Mouse (Mus musculus): Measurements from ENCODE around the gene Gm20696. TPM values are rescaled to one million over a fixed set of nuclear protein-coding genes. Genes with fewer than 3 reads are reported as not detected.

The Gm20696 gene
- total and polyA plus RNA-seq, 3 experiments = 1.5 to 7.1 TPM; not detected in 1

GRCm38 (mm10) chr6:99496114-99496513 lies 170.5 kb downstream of the Gm20696 start:
- H3K9me3 ChIP-seq (replicated peaks) = no peaks in the 10 kb centered on the region
- no peak for ATAC-seq (ENCODE audit: extremely low read depth, insufficient number of reproducible peaks, low FRiP score, poor library complexity, severe bottlenecking)
- no peak for TF ChIP-seq GATA1 (IDR thresholded peaks at IDR 0.05; ENCODE audit: borderline replicate concordance, low read length)
- TF ChIP-seq TAL1 (conservative IDR thresholded peaks at IDR 0.05; ENCODE audit: low read depth, low read length) = no peak
- TF ChIP-seq CTCF (IDR thresholded peaks at IDR 0.05; ENCODE audit: low read depth, low read length) = no peak
- TF ChIP-seq POLR2AphosphoS5 (IDR thresholded peaks at IDR 0.05; ENCODE audit: insufficient replicate concordance, low read depth, low read length) = no peak
- no peak for TF ChIP-seq GATA2 (IDR thresholded peaks at IDR 0.05; ENCODE audit: borderline replicate concordance, low read depth, low read length)

GRCm38 (mm10) chr6:99492937-99493336 lies 173.7 kb downstream of the Gm20696 start:
- peaks cover 34% of the 10 kb centered on the region for H3K36me3 ChIP-seq (replicated peaks)
- no peak for ATAC-seq (ENCODE audit: extremely low read depth, insufficient number of reproducible peaks, low FRiP score, poor library complexity, severe bottlenecking)
- H3K9me3 ChIP-seq (replicated peaks) = no peaks in the 10 kb centered on the region
- DNase-seq (ENCODE audit: low spot score) = no peak
- H3K27me3 ChIP-seq (ENCODE audit: insufficient read depth, low read length) = no peaks in the 10 kb centered on the region
- H3K4me3 ChIP-seq (ENCODE audit: low read depth, low read length) = no peak overlapping the region
- TF ChIP-seq TAL1 (conservative IDR thresholded peaks at IDR 0.05; ENCODE audit: low read depth, low read length) = no peak
- no peak for TF ChIP-seq GATA1 (IDR thresholded peaks at IDR 0.05; ENCODE audit: borderline replicate concordance, low read length)
- TF ChIP-seq CTCF (IDR thresholded peaks at IDR 0.05; ENCODE audit: low read depth, low read length) = no peak
- no peak for TF ChIP-seq GATA2 (IDR thresholded peaks at IDR 0.05; ENCODE audit: borderline replicate concordance, low read depth, low read length)
- no peak for TF ChIP-seq POLR2AphosphoS5 (IDR thresholded peaks at IDR 0.05; ENCODE audit: insufficient replicate concordance, low read depth, low read length)
- H3K4me1 ChIP-seq (ENCODE audit: insufficient read depth, low read depth, low read length) = peaks cover 6% of the 10 kb centered on the region; the same call in 1 of the 2 replicates

More at GRCm38 (mm10) chr6:99496114-99496513, 170.5 kb downstream of the Gm20696 start:
- no peak for DNase-seq (ENCODE audit: low spot score)
- no peaks in the 10 kb centered on the region for H3K27me3 ChIP-seq (ENCODE audit: insufficient read depth, low read length)
- peaks cover 28% of the 10 kb centered on the region for H3K36me3 ChIP-seq (replicated peaks)
- peaks cover 2% of the 10 kb centered on the region; the same call in 1 of the 2 replicates for H3K4me1 ChIP-seq (ENCODE audit: insufficient read depth, low read depth, low read length)
- no peak overlapping the region for H3K4me3 ChIP-seq (ENCODE audit: low read depth, low read length)

- H3K27me3 ChIP-seq (ENCODE audit: insufficient read depth, low read length) = no peaks in the 10 kb centered on the region
- H3K4me1 ChIP-seq (ENCODE audit: insufficient read depth, low read depth, low read length) = peaks cover 6% of the 10 kb centered on the region; the same call in 1 of the 2 replicates
- no peak overlapping the region for H3K4me3 ChIP-seq (ENCODE audit: low read depth, low read length)
- H3K36me3 ChIP-seq (replicated peaks) = peaks cover 32% of the 10 kb centered on the region
- H3K9me3 ChIP-seq (replicated peaks) = no peaks in the 10 kb centered on the region
- TF ChIP-seq CTCF (IDR thresholded peaks at IDR 0.05; ENCODE audit: low read depth, low read length) (no peak), POLR2AphosphoS5 (IDR thresholded peaks at IDR 0.05; ENCODE audit: insufficient replicate concordance, low read depth, low read length) (no peak), GATA2 (IDR thresholded peaks at IDR 0.05; ENCODE audit: borderline replicate concordance, low read depth, low read length) (no peak), GATA1 (IDR thresholded peaks at IDR 0.05; ENCODE audit: borderline replicate concordance, low read length) (no peak), TAL1 (conservative IDR thresholded peaks at IDR 0.05; ENCODE audit: low read depth, low read length) (no peak)
- no peak for ATAC-seq (ENCODE audit: extremely low read depth, insufficient number of reproducible peaks, low FRiP score, poor library complexity, severe bottlenecking)
- DNase-seq (ENCODE audit: low spot score) = no peak
Measured at GRCm38 (mm10) chr6:99491979-99492544, 174.5 kb downstream of the Gm20696 start.

- H3K27me3 ChIP-seq (ENCODE audit: insufficient read depth, low read length) = no peaks in the 10 kb centered on the region
- peaks cover 28% of the 10 kb centered on the region for H3K36me3 ChIP-seq (replicated peaks)
- no peaks in the 10 kb centered on the region for H3K9me3 ChIP-seq (replicated peaks)
- H3K4me3 ChIP-seq (ENCODE audit: low read depth, low read length) = no peak overlapping the region
- TF ChIP-seq GATA2 (IDR thresholded peaks at IDR 0.05; ENCODE audit: borderline replicate concordance, low read depth, low read length) (no peak), CTCF (IDR thresholded peaks at IDR 0.05; ENCODE audit: low read depth, low read length) (no peak), POLR2AphosphoS5 (IDR thresholded peaks at IDR 0.05; ENCODE audit: insufficient replicate concordance, low read depth, low read length) (no peak)
- H3K4me1 ChIP-seq (ENCODE audit: insufficient read depth, low read depth, low read length) = peaks cover 6% of the 10 kb centered on the region; the same call in 1 of the 2 replicates
- no peak for DNase-seq (ENCODE audit: low spot score)
- ATAC-seq (ENCODE audit: extremely low read depth, insufficient number of reproducible peaks, low FRiP score, poor library complexity, severe bottlenecking) = no peak
Measured at GRCm38 (mm10) chr6:99491146-99491545, 175.5 kb downstream of the Gm20696 start.

GRCm38 (mm10) chr6:99489900-99490648 lies 176.5 kb downstream of the Gm20696 start:
- no peaks in the 10 kb centered on the region for H3K9me3 ChIP-seq (replicated peaks)
- no peaks in the 10 kb centered on the region for H3K27me3 ChIP-seq (ENCODE audit: insufficient read depth, low read length)
- DNase-seq (ENCODE audit: low spot score) (no peak), ATAC-seq (ENCODE audit: extremely low read depth, insufficient number of reproducible peaks, low FRiP score, poor library complexity, severe bottlenecking) (no peak)
- peaks cover 6% of the 10 kb centered on the region; the same call in 1 of the 2 replicates for H3K4me1 ChIP-seq (ENCODE audit: insufficient read depth, low read depth, low read length)
- peaks cover 38% of the 10 kb centered on the region for H3K36me3 ChIP-seq (replicated peaks)
- TF ChIP-seq GATA1 (IDR thresholded peaks at IDR 0.05; ENCODE audit: borderline replicate concordance, low read length) (no peak), TAL1 (conservative IDR thresholded peaks at IDR 0.05; ENCODE audit: low read depth, low read length) (no peak), CTCF (IDR thresholded peaks at IDR 0.05; ENCODE audit: low read depth, low read length) (no peak), GATA2 (IDR thresholded peaks at IDR 0.05; ENCODE audit: borderline replicate concordance, low read depth, low read length) (no peak), POLR2AphosphoS5 (IDR thresholded peaks at IDR 0.05; ENCODE audit: insufficient replicate concordance, low read depth, low read length) (no peak)
- no peak overlapping the region for H3K4me3 ChIP-seq (ENCODE audit: low read depth, low read length)

- Histone ChIP-seq H3K36me3 (replicated peaks) (peaks cover 41% of the 10 kb centered on the region), H3K27me3 (ENCODE audit: insufficient read depth, low read length) (no peaks in the 10 kb centered on the region), H3K4me1 (ENCODE audit: insufficient read depth, low read depth, low read length) (peaks cover 6% of the 10 kb centered on the region; the same call in 1 of the 2 replicates), H3K4me3 (ENCODE audit: low read depth, low read length) (no peak overlapping the region), H3K9me3 (replicated peaks) (no peaks in the 10 kb centered on the region)
- no peak for ATAC-seq (ENCODE audit: extremely low read depth, insufficient number of reproducible peaks, low FRiP score, poor library complexity, severe bottlenecking)
- TF ChIP-seq TAL1 (conservative IDR thresholded peaks at IDR 0.05; ENCODE audit: low read depth, low read length) (no peak), POLR2AphosphoS5 (IDR thresholded peaks at IDR 0.05; ENCODE audit: insufficient replicate concordance, low read depth, low read length) (no peak), CTCF (IDR thresholded peaks at IDR 0.05; ENCODE audit: low read depth, low read length) (no peak), GATA2 (IDR thresholded peaks at IDR 0.05; ENCODE audit: borderline replicate concordance, low read depth, low read length) (no peak), GATA1 (IDR thresholded peaks at IDR 0.05; ENCODE audit: borderline replicate concordance, low read length) (no peak)
- no peak for DNase-seq (ENCODE audit: low spot score)
Measured at GRCm38 (mm10) chr6:99489423-99489822, 177.2 kb downstream of the Gm20696 start.

All from G1E (cell line).